Comparison of ENCODE assay signal across 11 mouse cellular contexts in the genomic region with DNA sequence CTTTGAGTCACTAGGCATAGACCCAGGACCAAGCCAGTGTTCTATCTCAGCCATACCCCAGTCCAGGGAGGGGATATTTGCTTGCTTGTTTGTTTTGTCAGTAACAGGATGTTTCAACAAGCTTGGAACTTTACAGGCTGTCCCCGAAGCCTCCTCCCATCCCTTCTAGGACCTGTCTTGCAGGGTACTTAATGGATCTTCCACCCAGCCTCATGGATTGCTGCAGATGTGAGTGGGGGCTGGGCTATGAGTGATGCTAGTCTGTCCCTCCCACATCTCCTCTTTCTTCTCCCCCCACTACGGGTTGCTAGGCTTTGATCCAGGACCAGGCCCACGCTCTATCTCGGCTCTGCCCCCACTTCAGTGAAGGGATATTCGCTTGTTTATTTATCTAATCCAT. TPM values are rescaled to one million over a fixed set of nuclear protein-coding genes. Genes with fewer than 3 reads are reported as not detected.
DNase-seq lines count a peak whose midpoint lies in the region; ATAC-seq lines count a peak whose summit lies in the region.
"Had no signal": no experiment of that assay in that cellular context is flagged by ENCODE, and none has a peak within 500 bp of the region (broad histone marks: within the 10 kb centered on the region; RNA-seq: fewer than 3 reads in every experiment).

No protein-coding gene starts in this region.

- WGBS in kidney, embryonic 14.5 days: 16% methylated on average over 5 of the region's 5 CpGs
- 44% methylated on average over 5 of the region's 5 CpGs for WGBS in embryonic facial prominence, embryonic 14.5 days
- 59% methylated on average over 5 of the region's 5 CpGs for WGBS in neural tube, embryonic 15.5 days

- DNase-seq in kidney, adult 18-20 months: no peak
- DNase-seq in embryonic facial prominence, embryonic 14.5 days (ENCODE audit: low spot score): no peak
- peak; percentile 51 for DNase-seq in heart, postnatal 25 days (ENCODE audit: low spot score)
- peak; percentile 76 for DNase-seq in lung, postnatal 25 days (ENCODE audit: low spot score)
- no peak for DNase-seq in right cerebral cortex, postnatal 25 days
- DNase-seq in retina, embryonic 14.5 days (ENCODE audit: low spot score): no peak
- DNase-seq: liver, postnatal 0 days; right cerebral cortex, postnatal 14 days; thymus, postnatal 4 days had no signal

- no peak overlapping the region for H3K4me3 ChIP-seq in kidney, embryonic 14.5 days (ENCODE audit: low read length)
- H3K4me3 ChIP-seq in embryonic facial prominence, embryonic 14.5 days (ENCODE audit: low read depth, low read length): no peak overlapping the region
- no peak overlapping the region for H3K4me3 ChIP-seq in neural tube, embryonic 15.5 days (replicated peaks)

- H3K4me1 ChIP-seq in kidney, embryonic 14.5 days (ENCODE audit: control insufficient read depth, insufficient read depth, low read length): peaks cover 21% of the 10 kb centered on the region
- H3K4me1 ChIP-seq in embryonic facial prominence, embryonic 14.5 days (ENCODE audit: control insufficient read depth, insufficient read depth, low read length): peaks cover 13% of the 10 kb centered on the region
- H3K4me1 ChIP-seq in neural tube, embryonic 15.5 days: no peaks in the 10 kb centered on the region

- H3K9ac ChIP-seq in kidney, embryonic 14.5 days (ENCODE audit: low read depth, low read length): no peak overlapping the region
- no peak overlapping the region for H3K9ac ChIP-seq in embryonic facial prominence, embryonic 14.5 days (ENCODE audit: low read depth, low read length)
- H3K9ac ChIP-seq in neural tube, embryonic 15.5 days (replicated peaks): no peak overlapping the region
- H3K9ac ChIP-seq: liver, postnatal 0 days had no signal

- ATAC-seq in kidney, embryonic 14.5 days (ENCODE audit: low FRiP score, low TSS enrichment): peak; percentile 39; the same call in 1 of the 2 replicates
- ATAC-seq in embryonic facial prominence, embryonic 14.5 days (ENCODE audit: low read depth): no peak
- no peak for ATAC-seq in neural tube, embryonic 15.5 days (ENCODE audit: low FRiP score)
- ATAC-seq: liver, postnatal 0 days had no signal

- H3K27me3 ChIP-seq in kidney, embryonic 14.5 days (ENCODE audit: control insufficient read depth, insufficient read depth, low read length): no peaks in the 10 kb centered on the region
- H3K27me3 ChIP-seq in embryonic facial prominence, embryonic 14.5 days (replicated peaks; ENCODE audit: control insufficient read depth, insufficient read depth, low read length): no peaks in the 10 kb centered on the region
- H3K27me3 ChIP-seq in neural tube, embryonic 15.5 days (replicated peaks): no peaks in the 10 kb centered on the region

- intact Hi-C loops in heart, postnatal 25 days (cut with DNase I): no loop called here

- H3K36me3 ChIP-seq in kidney, embryonic 14.5 days (ENCODE audit: control insufficient read depth, insufficient read depth, low read length): no peaks in the 10 kb centered on the region
- H3K36me3 ChIP-seq in embryonic facial prominence, embryonic 14.5 days (ENCODE audit: control insufficient read depth, insufficient read depth, low read length): no peaks in the 10 kb centered on the region
- H3K36me3 ChIP-seq in neural tube, embryonic 15.5 days: no peaks in the 10 kb centered on the region

- H3K4me2 ChIP-seq in kidney, embryonic 14.5 days (replicated peaks; ENCODE audit: low read depth, low read length): no peak overlapping the region
- H3K4me2 ChIP-seq in embryonic facial prominence, embryonic 14.5 days (ENCODE audit: low read depth, low read length): no peak overlapping the region
- no peak overlapping the region for H3K4me2 ChIP-seq in neural tube, embryonic 15.5 days

- H3K9me3 ChIP-seq in kidney, embryonic 14.5 days (ENCODE audit: control insufficient read depth, low read length): no peaks in the 10 kb centered on the region
- no peaks in the 10 kb centered on the region for H3K9me3 ChIP-seq in embryonic facial prominence, embryonic 14.5 days (ENCODE audit: control insufficient read depth, low read length)
- no peaks in the 10 kb centered on the region for H3K9me3 ChIP-seq in neural tube, embryonic 15.5 days (replicated peaks)

- H3K27ac ChIP-seq in kidney, embryonic 14.5 days (ENCODE audit: low read depth, low read length): peak overlapping the region; percentile 0; the same call in 1 of the 2 replicates
- H3K27ac ChIP-seq in embryonic facial prominence, embryonic 14.5 days (replicated peaks; ENCODE audit: low read depth, low read length): peak overlapping the region; percentile 59; the same call in 1 of the 2 replicates
- H3K27ac ChIP-seq in neural tube, embryonic 15.5 days (replicated peaks): no peak overlapping the region

RNA-seq across cellular contexts. Expression of gene Sec14l1, which starts 16.8 kb away (rescaled TPM):
- polyA plus RNA-seq in kidney, embryonic 14.5 days (2014; fragmentation: Nextera tagmentation; extraction: Ambion mirVana): 30.2 and 36.5 TPM in 2 replicates
- polyA plus RNA-seq in embryonic facial prominence, embryonic 14.5 days (2014; fragmentation: Nextera tagmentation; extraction: Ambion mirVana): 43.8 and 45.4 TPM in 2 replicates
- total RNA-seq in heart, postnatal 25 days (2021): 10 to 100 TPM; 71.7 to 74.1 TPM
- 52.0 and 52.1 TPM in 2 replicates for polyA plus RNA-seq in neural tube, embryonic 15.5 days (2015; fragmentation: Nextera tagmentation; extraction: Ambion mirVana)

Comparison
In these comparisons a context has a peak if more than half of its experiments do, and no peak if none do; other contexts are left out.
1. DNase-seq: peak in heart, postnatal 25 days (single experiment) and lung, postnatal 25 days (single experiment); none in kidney, adult 18-20 months (single experiment), embryonic facial prominence, embryonic 14.5 days (single experiment), right cerebral cortex, postnatal 25 days (single experiment) and retina, embryonic 14.5 days (single experiment).